Mouse (Mus musculus) E14TG2a.4 (cell line): ENCODE results near the gene Ctla4.
A peak's percentile ranks its signal among the peaks of the same experiment; 100 is the strongest.

Source experiments
- CTCF ChIP-seq: conservative IDR thresholded peaks from 2 replicates; pipeline ENCODE4 v1.5.1; 2014; ENCODE audit warnings: low read length
- NANOG ChIP-seq: IDR thresholded peaks from 2 replicates; pipeline ENCODE4 v1.6.1; 2014; ENCODE audit warnings: borderline replicate concordance, low read length, mixed read lengths

DNA sequence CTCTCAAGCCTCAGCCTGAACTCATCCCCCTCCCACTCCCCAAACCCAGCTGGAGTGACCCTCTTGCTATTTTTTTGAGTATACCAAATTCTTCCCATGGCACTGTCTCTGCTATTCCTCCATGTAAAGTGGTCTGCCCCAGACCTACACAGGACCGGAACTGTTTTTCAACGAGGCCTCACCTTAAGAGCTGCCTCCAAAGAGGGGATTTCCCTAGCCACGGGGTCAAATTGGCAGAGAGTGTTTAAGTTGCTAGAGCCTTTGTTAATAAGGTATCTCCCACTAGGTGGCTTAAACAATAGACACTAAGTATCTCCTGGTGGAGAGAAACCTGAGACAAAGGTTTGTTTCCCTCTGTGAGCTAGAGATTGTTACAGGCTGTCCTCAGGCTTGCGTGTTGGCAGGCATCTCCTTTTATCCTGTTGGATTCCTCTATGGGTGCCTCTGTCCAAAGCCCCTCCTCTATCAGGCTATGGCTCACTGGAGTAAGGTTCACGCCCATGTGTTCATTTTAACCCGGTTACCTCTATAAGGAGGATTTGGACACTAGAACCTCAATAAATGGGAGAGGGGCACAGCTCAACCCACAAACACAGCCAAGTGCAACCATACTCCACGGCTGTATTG is 33.4 kb upstream of the Ctla4 start:
- TF ChIP-seq CTCF: 0 out of 2 replicates have a peak, but pooled peaks have one; percentile 3
- peak; percentile 70 for TF ChIP-seq NANOG
